Mouse (Mus musculus) neural tube, embryonic 11.5 days (tissue): ENCODE measurements at regions not wholly inside any gene's neighbourhood (a gene's known extent, or its start where the extent isn't known, plus 50 kb on each side); places are given as distances from the start of the nearest gene placed in this dataset.

ENCODE experiments used
- ATAC-seq: fragments of 200-750 bp; cut with Nextera tagmentation; 2 replicates; pipeline ENCODE4 v1.8.0; 2017; ENCODE audit warnings: moderate number of reproducible peaks, mild to moderate bottlenecking, moderate TSS enrichment, moderate library complexity; ENCODE audit not compliant: insufficient read depth, low FRiP score, low TSS enrichment
- DNase-seq: peaks from one replicate; pipeline ENCODE4 v3.0.0-alpha.2; 2015; ENCODE audit warnings: low spot score
- H3K27ac ChIP-seq: fragments of 300-500 bp; sonication (generic); 2 replicates; pipeline ENCODE4 v1.5.1; 2014; ENCODE audit warnings: low read depth, mild to moderate bottlenecking, low read length
- H3K27me3 ChIP-seq: fragments of 300-500 bp; sonication (generic); 2 replicates; pipeline ENCODE4 v1.6.1; 2014; ENCODE audit warnings: mild to moderate bottlenecking, low read length, mixed read lengths; ENCODE audit not compliant: control insufficient read depth, insufficient read depth
- H3K36me3 ChIP-seq: fragments of 300-500 bp; sonication (generic); 2 replicates; pipeline ENCODE4 v1.6.1; 2014; ENCODE audit warnings: mild to moderate bottlenecking, low read length, moderate library complexity, mixed read lengths; ENCODE audit not compliant: control insufficient read depth, insufficient read depth
- H3K4me1 ChIP-seq: fragments of 300-500 bp; sonication (generic); 2 replicates; pipeline ENCODE4 v1.6.1; 2014; ENCODE audit warnings: low read length, mixed read lengths; ENCODE audit not compliant: control insufficient read depth, insufficient read depth
- H3K4me2 ChIP-seq: fragments of 300-500 bp; sonication (generic); 2 replicates; pipeline ENCODE4 v1.6.1; 2014; ENCODE audit warnings: low read depth, mild to moderate bottlenecking, moderate library complexity
- H3K4me3 ChIP-seq: fragments of 300-500 bp; sonication (generic); 2 replicates; pipeline ENCODE4 v1.5.1; 2014; ENCODE audit warnings: low read depth, low read length
- H3K9ac ChIP-seq: fragments of 300-500 bp; sonication (generic); 2 replicates; pipeline ENCODE4 v1.6.1; 2014; ENCODE audit warnings: mild to moderate bottlenecking, low read length
- H3K9me3 ChIP-seq: fragments of 300-500 bp; sonication (generic); 2 replicates; pipeline ENCODE4 v1.6.1; 2016; ENCODE audit warnings: low read length; ENCODE audit not compliant: control insufficient read depth
- WGBS: fragments of 180-500 bp; shearing (Covaris S2); extraction: QIAGEN DNeasy Blood & Tissue Kit; methylation state at CpG from one replicate; pipeline ENCODE4 v1.1.7; 2014; 5-methylcytosine and 5-hydroxymethylcytosine counted together

DNA sequence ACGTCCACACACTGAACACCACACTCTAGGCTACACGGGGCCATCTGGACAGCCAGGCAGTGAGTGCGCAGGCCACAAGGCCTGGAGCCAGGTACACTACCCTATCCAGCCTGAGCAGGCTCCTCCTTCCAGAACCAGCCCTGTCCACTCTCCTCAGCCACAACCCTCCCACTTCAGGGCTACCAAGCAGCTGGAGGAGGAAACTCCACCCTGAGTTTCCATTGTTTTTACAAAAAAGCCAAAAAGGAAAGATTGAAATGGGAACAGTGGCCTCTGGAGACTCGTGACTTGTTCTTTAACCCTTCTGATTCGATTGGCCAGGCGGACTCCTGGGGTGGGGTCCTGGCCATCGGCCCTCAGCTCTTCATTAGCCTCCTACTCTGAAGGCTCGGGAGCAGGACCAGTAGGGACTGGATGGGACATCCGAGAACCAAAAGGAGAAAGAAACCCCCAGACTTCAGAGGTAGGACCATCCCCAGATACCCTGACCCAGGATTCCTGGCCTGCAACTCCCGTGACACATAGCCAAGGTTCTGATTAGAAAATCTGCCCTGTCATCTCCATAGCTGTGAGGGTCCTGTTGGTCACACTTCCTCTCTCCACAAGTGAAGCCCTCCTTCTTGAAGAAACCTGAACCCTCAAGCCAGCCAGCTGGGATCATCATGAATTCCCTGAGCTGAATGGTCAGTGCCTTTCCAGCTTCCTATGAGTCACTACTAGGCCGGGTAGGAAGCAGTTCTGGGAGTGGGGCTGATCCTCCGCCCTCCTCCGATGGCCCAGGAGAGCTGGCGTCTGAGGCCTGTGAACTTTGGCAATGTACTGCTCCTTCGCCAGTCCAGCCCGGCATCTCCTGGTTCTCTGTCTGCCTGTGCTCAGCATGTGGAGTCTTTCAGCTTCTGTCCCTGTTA, 73.6 kb downstream of the Gm11733 start:
- no peak for DNase-seq
- ATAC-seq: no peak
- Histone ChIP-seq H3K4me1 (no peaks in the 10 kb centered on the region), H3K4me2 (no peak overlapping the region), H3K27ac (no peak overlapping the region), H3K36me3 (no peaks in the 10 kb centered on the region), H3K9me3 (no peaks in the 10 kb centered on the region), H3K4me3 (no peak overlapping the region), H3K9ac (no peak overlapping the region), H3K27me3 (no peaks in the 10 kb centered on the region)
- WGBS: 80% methylated on average over 16 of the region's 16 CpGs

DNA sequence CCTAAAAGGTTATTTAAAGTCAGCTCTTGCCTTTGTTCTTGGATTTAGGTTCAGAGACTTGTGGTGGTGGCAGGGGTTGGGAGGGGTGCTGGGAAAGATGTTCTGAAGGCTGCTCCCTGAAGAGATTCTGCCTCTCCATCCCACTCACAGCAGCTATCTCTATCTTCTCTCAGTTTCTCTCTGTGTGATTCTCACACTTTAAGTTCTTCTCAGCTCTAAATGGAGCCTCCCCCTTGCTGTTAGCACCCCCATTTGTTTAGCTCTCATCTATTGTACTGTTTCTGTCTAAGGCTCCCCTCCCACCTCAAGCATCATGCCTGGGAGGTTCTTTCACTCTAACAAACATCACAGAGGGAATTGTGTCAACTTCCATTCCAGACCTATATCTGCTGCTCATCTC, 75.7 kb downstream of the Gm11733 start:
- DNase-seq: no peak
- no peaks in the 10 kb centered on the region for H3K4me1 ChIP-seq
- ATAC-seq: no peak
- H3K27me3 ChIP-seq: no peaks in the 10 kb centered on the region
- no peaks in the 10 kb centered on the region for H3K9me3 ChIP-seq
- no peak overlapping the region for H3K4me3 ChIP-seq
- no peaks in the 10 kb centered on the region for H3K36me3 ChIP-seq
- no peak overlapping the region for H3K9ac ChIP-seq
- no peak overlapping the region for H3K4me2 ChIP-seq
- H3K27ac ChIP-seq: no peak overlapping the region

DNA sequence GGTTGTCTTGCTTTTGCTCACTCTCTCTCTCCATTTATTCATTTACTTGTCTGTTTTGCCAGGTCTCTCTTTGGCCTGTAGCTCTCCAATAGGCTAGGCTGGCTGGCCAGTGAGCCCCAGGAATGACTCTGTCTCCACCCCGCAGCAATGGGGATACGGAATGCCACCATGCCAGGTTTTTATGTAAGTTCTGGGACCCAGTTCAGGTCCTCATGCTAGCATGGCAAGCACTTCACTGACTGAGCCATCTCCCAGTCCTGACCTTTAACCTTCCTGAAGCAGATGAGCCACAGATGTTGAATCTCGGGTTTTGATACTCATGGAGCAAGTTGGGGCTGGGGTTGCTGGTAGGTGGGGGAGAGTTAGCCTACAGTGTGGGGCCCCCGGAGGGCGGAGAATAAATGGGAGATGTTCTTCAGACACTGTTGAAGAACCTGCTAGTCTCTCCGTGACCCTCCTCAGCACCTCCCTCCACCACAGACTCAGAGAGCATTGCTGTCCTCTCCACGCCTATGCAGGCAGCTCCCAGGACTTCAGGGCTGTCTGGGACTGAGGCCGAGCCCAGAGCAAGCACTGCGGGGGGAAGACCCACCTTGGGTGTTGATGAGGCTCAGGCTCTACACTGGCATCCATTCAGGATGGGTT, 83.9 kb downstream of the Gm11733 start:
- no peak for DNase-seq
- H3K4me2 ChIP-seq: no peak overlapping the region
- no peak overlapping the region for H3K9ac ChIP-seq
- no peaks in the 10 kb centered on the region for H3K27me3 ChIP-seq
- no peaks in the 10 kb centered on the region for H3K36me3 ChIP-seq
- H3K4me3 ChIP-seq: no peak overlapping the region
- no peak for ATAC-seq
- H3K9me3 ChIP-seq: no peaks in the 10 kb centered on the region
- WGBS: 83% methylated on average over 9 of the region's 9 CpGs
- H3K27ac ChIP-seq: no peak overlapping the region
- no peaks in the 10 kb centered on the region for H3K4me1 ChIP-seq

- Histone ChIP-seq H3K36me3 (no peaks in the 10 kb centered on the region), H3K27me3 (no peaks in the 10 kb centered on the region), H3K4me1 (no peaks in the 10 kb centered on the region), H3K27ac (no peak overlapping the region), H3K4me2 (no peak overlapping the region), H3K9me3 (no peaks in the 10 kb centered on the region), H3K4me3 (no peak overlapping the region), H3K9ac (no peak overlapping the region)
- ATAC-seq (no peak), DNase-seq (no peak)
- WGBS: 88% methylated on average over 9 of the region's 9 CpGs
Observed at GRCm38 (mm10) chr11:117568606-117568991, 84.4 kb downstream of the Gm11733 start.

- ATAC-seq (no peak), DNase-seq (no peak)
- no peak overlapping the region for H3K4me2 ChIP-seq
- H3K27ac ChIP-seq: no peak overlapping the region
- no peaks in the 10 kb centered on the region for H3K36me3 ChIP-seq
- H3K4me3 ChIP-seq: no peak overlapping the region
- no peaks in the 10 kb centered on the region for H3K9me3 ChIP-seq
- H3K4me1 ChIP-seq: no peaks in the 10 kb centered on the region
- no peak overlapping the region for H3K9ac ChIP-seq
- no peaks in the 10 kb centered on the region for H3K27me3 ChIP-seq
- WGBS: 80% methylated on average over 8 of the region's 8 CpGs
Observed at GRCm38 (mm10) chr11:117569566-117570101, 84.5 kb upstream of the Tnrc6c start.

DNA sequence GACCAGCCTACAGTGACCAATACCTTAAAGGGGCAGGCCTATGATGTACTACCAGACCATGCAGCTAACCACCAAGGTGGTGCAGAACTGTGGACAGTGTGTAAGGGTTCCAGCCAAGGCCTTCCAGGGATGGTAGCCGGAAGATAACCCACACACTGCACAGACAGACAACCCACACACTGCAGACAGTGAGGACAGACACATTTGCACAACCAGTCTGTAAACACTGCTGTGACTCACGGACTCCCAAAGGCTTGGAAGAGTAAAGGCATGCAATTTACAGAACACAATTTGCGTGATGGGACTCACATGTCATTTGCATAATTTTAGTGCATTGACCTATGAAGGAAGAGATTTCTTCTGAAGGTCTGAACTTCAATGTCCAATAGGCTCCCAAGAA, 82.2 kb upstream of the Tnrc6c start:
- Histone ChIP-seq H3K4me2 (no peak overlapping the region), H3K4me3 (no peak overlapping the region), H3K4me1 (no peaks in the 10 kb centered on the region), H3K27ac (no peak overlapping the region), H3K27me3 (no peaks in the 10 kb centered on the region), H3K9ac (no peak overlapping the region), H3K9me3 (no peaks in the 10 kb centered on the region), H3K36me3 (no peaks in the 10 kb centered on the region)
- DNase-seq (no peak), ATAC-seq (no peak)
- 84% methylated on average over 3 of the region's 3 CpGs for WGBS

- 77% methylated on average over 3 of the region's 3 CpGs for WGBS
Observed at GRCm38 (mm10) chr11:117574721-117575120, 79.4 kb upstream of the Tnrc6c start.

GRCm38 (mm10) chr11:117579121-117579520, 75.0 kb upstream of the Tnrc6c start:
- Histone ChIP-seq H3K36me3 (no peaks in the 10 kb centered on the region), H3K9me3 (no peaks in the 10 kb centered on the region), H3K9ac (no peak overlapping the region), H3K4me1 (no peaks in the 10 kb centered on the region), H3K4me2 (no peak overlapping the region), H3K27ac (no peak overlapping the region), H3K27me3 (no peaks in the 10 kb centered on the region), H3K4me3 (no peak overlapping the region)
- WGBS: 89% methylated on average over 2 of the region's 2 CpGs
- DNase-seq: no peak
- ATAC-seq: no peak

More at GRCm38 (mm10) chr11:117574721-117575120, 79.4 kb upstream of the Tnrc6c start:
- Histone ChIP-seq H3K4me2 (no peak overlapping the region), H3K36me3 (no peaks in the 10 kb centered on the region), H3K9me3 (no peaks in the 10 kb centered on the region), H3K4me1 (no peaks in the 10 kb centered on the region), H3K4me3 (no peak overlapping the region), H3K9ac (no peak overlapping the region), H3K27ac (no peak overlapping the region), H3K27me3 (no peaks in the 10 kb centered on the region)
- no peak for DNase-seq
- no peak for ATAC-seq

- DNase-seq: no peak
- no peaks in the 10 kb centered on the region for H3K9me3 ChIP-seq
- H3K4me3 ChIP-seq: no peak overlapping the region
- no peak overlapping the region for H3K4me2 ChIP-seq
- no peak overlapping the region for H3K9ac ChIP-seq
- WGBS: 64% methylated on average over 3 of the region's 3 CpGs
- no peaks in the 10 kb centered on the region for H3K27me3 ChIP-seq
- no peak overlapping the region for H3K27ac ChIP-seq
- no peaks in the 10 kb centered on the region for H3K36me3 ChIP-seq
- no peak for ATAC-seq
- H3K4me1 ChIP-seq: no peaks in the 10 kb centered on the region
Observed at GRCm38 (mm10) chr11:117579720-117580119, 74.4 kb upstream of the Tnrc6c start.
